Comparison of ENCODE assay signal across 7 mouse cellular contexts in genomic region chr19:45749243-45750043, GRCm38 (mm10). TPM values are rescaled to one million over a fixed set of nuclear protein-coding genes. Genes with fewer than 3 reads are reported as not detected.
DNase-seq lines count a peak whose midpoint lies in the region; ATAC-seq lines count a peak whose summit lies in the region.

TSS of gene Npm3 (minus strand) at chr19:45749591.

- under 1% methylated on average over 59 of the region's 60 CpGs for WGBS in embryonic facial prominence, embryonic 10.5 days
- under 1% methylated on average over 52 of the region's 60 CpGs for WGBS in limb, embryonic 11.5 days
- WGBS in midbrain, embryonic 14.5 days = under 1% methylated on average over 58 of the region's 60 CpGs

- H3K36me3 ChIP-seq in embryonic facial prominence, embryonic 10.5 days (replicated peaks) = peaks cover 37% of the 10 kb centered on the region
- H3K36me3 ChIP-seq in limb, embryonic 11.5 days (ENCODE audit: control insufficient read depth, insufficient read depth, low read length) = peaks cover 10% of the 10 kb centered on the region; the same call in 1 of the 2 replicates
- peaks cover 35% of the 10 kb centered on the region for H3K36me3 ChIP-seq in midbrain, embryonic 14.5 days (ENCODE audit: control insufficient read depth, insufficient read depth, low read length)

- peak within 1 kb of the TSS; percentile 89 for H3K9ac ChIP-seq in limb, embryonic 11.5 days (ENCODE audit: low read length)
- peak within 1 kb of the TSS; percentile 66 for H3K9ac ChIP-seq in midbrain, embryonic 14.5 days (replicated peaks; ENCODE audit: low read length)

- peak within 1 kb of the TSS; percentile 88 for H3K27ac ChIP-seq in embryonic facial prominence, embryonic 10.5 days (replicated peaks)
- H3K27ac ChIP-seq in limb, embryonic 11.5 days (replicated peaks; ENCODE audit: low read depth, low read length) = no peak within 1 kb of the TSS
- H3K27ac ChIP-seq in midbrain, embryonic 14.5 days (replicated peaks; ENCODE audit: low read depth, low read length) = peak within 1 kb of the TSS; percentile 13; the same call in 1 of the 2 replicates

- peak within 1 kb of the TSS; percentile 98 for H3K4me3 ChIP-seq in embryonic facial prominence, embryonic 10.5 days
- H3K4me3 ChIP-seq in limb, embryonic 11.5 days (ENCODE audit: low read depth, low read length) = peak within 1 kb of the TSS; percentile 64
- H3K4me3 ChIP-seq in midbrain, embryonic 14.5 days (replicated peaks; ENCODE audit: low read depth, low read length) = peak within 1 kb of the TSS; percentile 76

- peak; percentile 94 for DNase-seq in adrenal gland, postnatal 14 days
- peak; percentile 93 for DNase-seq in embryonic facial prominence, embryonic 10.5 days (ENCODE audit: low spot score)
- peak; percentile 75 for DNase-seq in kidney, adult 11 months
- peak; percentile 94 for DNase-seq in limb, embryonic 11.5 days (ENCODE audit: low spot score)
- peak; percentile 94 for DNase-seq in midbrain, embryonic 14.5 days
- DNase-seq in spleen, adult 18-20 months = peak; percentile 73 to 85

- H3K27me3 ChIP-seq in embryonic facial prominence, embryonic 10.5 days (replicated peaks; ENCODE audit: low read depth, poor library complexity, severe bottlenecking) = peaks cover 35% of the 10 kb centered on the region
- peaks cover 18% of the 10 kb centered on the region for H3K27me3 ChIP-seq in limb, embryonic 11.5 days (ENCODE audit: control insufficient read depth, insufficient read depth, low read length)
- peaks cover 27% of the 10 kb centered on the region for H3K27me3 ChIP-seq in midbrain, embryonic 14.5 days (ENCODE audit: control insufficient read depth, insufficient read depth, low read length)

- peak within 1 kb of the TSS; percentile 95 for H3K4me2 ChIP-seq in limb, embryonic 11.5 days (ENCODE audit: low read depth, severe bottlenecking)
- peak within 1 kb of the TSS; percentile 96 for H3K4me2 ChIP-seq in midbrain, embryonic 14.5 days (ENCODE audit: low read length)

- peaks cover 47% of the 10 kb centered on the region for H3K4me1 ChIP-seq in embryonic facial prominence, embryonic 10.5 days
- H3K4me1 ChIP-seq in limb, embryonic 11.5 days (ENCODE audit: control insufficient read depth, insufficient read depth, low read length) = peaks cover 14% of the 10 kb centered on the region
- peaks cover 11% of the 10 kb centered on the region for H3K4me1 ChIP-seq in midbrain, embryonic 14.5 days (ENCODE audit: control insufficient read depth, insufficient read depth, low read length)

- no peaks in the 10 kb centered on the region for H3K9me3 ChIP-seq in embryonic facial prominence, embryonic 10.5 days
- no peaks in the 10 kb centered on the region for H3K9me3 ChIP-seq in limb, embryonic 11.5 days (ENCODE audit: control insufficient read depth, low read length)
- H3K9me3 ChIP-seq in midbrain, embryonic 14.5 days (ENCODE audit: control insufficient read depth, low read length) = no peaks in the 10 kb centered on the region

- peak; percentile 53 for ATAC-seq in granulocyte monocyte progenitor cell, adult 5-6 weeks (replicated peaks; ENCODE audit: poor library complexity, severe bottlenecking)
- peak; percentile 66; the same call in 1 of the 2 replicates for ATAC-seq in limb, embryonic 11.5 days (ENCODE audit: insufficient number of reproducible peaks, low FRiP score, low TSS enrichment, low read depth)
- ATAC-seq in midbrain, embryonic 14.5 days (ENCODE audit: low FRiP score, low TSS enrichment) = peak; percentile 80

RNA-seq across cellular contexts. Expression of gene Npm3, which starts in this region (rescaled TPM):
- total RNA-seq in adrenal gland, postnatal 14 days (2021) = 27.1 and 33.6 TPM in 2 replicates
- polyA plus RNA-seq in embryonic facial prominence, embryonic 10.5 days (2016; fragmentation: Nextera tagmentation; extraction: Ambion mirVana) = 12.0 and 12.4 TPM in 2 replicates
- 137 and 150 TPM in 2 replicates for total RNA-seq in granulocyte monocyte progenitor cell, adult 5-6 weeks (2014; fragmentation: Nextera tagmentation)
- 109 and 141 TPM in 2 replicates for total RNA-seq in granulocyte monocyte progenitor cell, adult 5-6 weeks (2017)
- 15.9 and 19.5 TPM in 2 replicates for polyA plus RNA-seq in limb, embryonic 11.5 days (2014; fragmentation: Nextera tagmentation; extraction: Ambion mirVana)
- 7.6 and 26.4 TPM in 2 replicates for polyA plus RNA-seq in midbrain, embryonic 14.5 days (2014; fragmentation: Nextera tagmentation; extraction: Ambion mirVana)
